Mouse (Mus musculus): ENCODE measurements around the gene Eml6.

Gene Eml6

DNA sequence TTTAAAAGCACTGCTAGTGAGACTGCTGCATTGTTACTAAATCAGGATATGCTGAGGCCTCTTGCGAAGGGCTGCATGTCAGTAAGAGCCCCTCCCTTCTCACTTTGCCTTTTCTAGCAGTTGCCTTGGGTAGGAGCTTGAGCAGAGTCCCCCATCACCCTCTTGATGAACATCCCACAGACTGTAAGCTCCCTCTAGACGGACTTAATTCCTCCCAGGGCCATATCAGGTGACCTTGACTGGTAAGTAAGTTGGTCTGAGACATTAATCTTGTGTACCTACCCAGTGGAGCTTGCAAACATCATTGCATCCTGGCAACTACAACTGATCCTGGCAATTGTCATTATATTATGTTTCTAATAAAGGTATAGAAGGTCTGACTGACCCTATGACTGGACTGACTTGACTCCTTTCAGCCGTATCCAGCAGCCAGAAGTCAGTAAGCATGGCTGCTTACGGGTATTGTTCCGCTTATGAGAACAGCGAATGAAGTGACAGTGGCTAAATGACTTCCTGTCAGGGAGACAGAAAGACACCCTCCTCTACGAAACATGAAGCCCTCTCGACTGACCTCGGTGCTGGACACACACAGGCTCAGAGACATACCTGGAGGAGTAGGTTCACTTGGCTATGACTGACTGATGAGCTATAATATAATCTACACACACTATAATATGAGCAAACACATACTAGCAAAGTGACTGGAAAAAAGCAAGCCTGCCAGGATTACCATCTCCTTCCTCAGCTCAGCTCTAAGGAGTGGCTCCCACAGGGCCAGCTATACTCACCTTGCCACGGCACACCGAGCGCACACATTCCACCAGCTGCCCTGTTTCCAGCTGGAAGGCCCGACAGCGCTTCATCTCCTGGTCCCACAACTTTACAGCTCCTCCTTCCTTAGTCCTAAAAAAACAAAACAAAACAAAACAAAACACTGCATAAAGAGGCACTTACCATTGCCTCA is 273.9 kb downstream of the Eml6 start:
- DNase-seq (ENCODE audit: extremely low read depth, insufficient read length, low spot score) = no peak

DNA sequence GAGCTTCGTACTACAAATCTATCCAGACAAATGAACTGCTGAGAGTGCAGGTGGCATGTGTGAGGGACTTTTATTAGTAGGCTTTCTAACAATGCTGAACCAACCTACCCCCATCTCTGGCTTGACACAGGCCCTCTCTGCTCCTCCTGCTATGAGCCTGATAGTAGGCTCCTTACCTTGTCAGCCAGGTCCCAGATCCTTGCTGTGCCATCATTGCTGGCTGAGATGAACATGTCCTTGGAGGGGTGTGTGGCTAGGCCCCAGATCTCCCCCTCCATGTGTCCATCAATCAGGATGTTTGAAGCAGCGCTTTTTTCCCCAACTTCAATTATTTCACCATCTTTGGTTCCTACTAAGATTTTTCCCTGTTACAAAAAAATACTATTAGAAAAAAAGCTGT is 274.8 kb downstream of the Eml6 start:
- no peak for DNase-seq (ENCODE audit: extremely low read depth, insufficient read length, low spot score)

DNA sequence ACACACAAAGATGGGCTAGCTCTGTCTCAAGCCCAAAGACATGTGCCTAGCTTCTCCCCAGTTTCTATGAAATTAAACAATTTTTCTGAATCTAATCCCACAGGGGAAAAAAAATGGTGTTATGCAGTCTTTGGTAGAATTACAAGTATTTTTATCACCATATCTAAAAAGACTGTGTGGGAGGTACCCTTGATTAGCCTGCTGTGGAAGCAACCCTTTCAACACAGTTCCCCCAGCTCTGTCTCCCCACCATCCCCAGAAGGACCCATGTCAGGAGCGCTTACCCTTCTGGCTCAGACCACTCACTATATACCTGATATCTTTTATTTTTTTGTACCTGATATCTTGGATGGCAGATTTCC is 276.4 kb downstream of the Eml6 start:
- DNase-seq (ENCODE audit: extremely low read depth, insufficient read length, low spot score) = no peak

DNA sequence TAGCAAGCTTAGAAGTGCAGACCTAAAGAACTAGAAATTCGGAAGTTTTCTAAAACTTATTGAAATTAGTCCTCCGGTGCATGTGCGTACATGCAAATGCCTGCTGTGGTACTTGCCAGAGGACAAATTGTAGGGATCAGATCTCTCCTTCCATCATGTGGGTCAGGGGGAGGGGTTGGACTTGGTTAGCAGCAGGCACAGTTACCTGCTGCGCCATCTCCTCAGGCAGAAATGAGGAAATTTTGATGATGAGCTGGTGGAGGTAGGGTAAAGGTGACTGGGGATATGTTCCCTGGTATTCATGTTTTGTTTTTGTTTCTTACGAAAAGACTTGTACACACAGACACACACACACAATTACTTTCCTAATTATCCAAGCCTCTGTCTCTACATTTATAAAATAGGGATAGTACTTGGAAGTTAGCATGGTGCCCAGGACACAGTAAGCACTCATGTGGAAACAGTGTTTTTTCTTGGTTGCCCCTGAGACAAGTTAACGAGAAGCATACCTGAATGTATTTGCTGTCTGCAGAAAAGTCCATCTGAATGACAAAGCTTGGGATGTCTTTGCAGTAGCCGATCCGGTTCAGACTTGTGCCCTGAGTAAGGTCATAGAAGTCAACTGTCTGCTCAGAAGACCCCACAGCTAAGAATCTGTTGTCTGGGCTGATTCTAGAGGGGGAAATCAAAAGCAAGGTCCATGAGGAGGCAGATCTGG is 276.9 kb downstream of the Eml6 start:
- DNase-seq (ENCODE audit: extremely low read depth, insufficient read length, low spot score) = no peak

DNA sequence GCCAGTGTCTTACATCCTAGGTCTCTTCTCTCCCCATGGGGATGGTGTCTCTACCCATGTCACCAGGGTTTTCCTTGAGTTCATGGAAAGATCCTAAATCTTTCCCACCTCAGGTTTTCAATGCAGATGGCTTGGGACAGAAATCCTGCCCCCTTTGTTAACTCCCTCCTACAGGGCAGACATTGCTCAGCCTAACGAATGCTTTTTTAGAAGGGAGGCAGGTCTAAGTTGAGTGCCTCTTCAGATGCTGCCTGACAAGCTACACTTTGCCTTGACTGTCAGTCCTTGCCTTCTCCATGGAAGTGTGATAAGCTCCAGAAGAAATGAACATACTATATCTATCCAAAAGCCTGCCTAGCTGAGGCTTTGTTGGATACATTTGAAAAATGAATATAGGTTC is 278.0 kb downstream of the Eml6 start:
- DNase-seq (ENCODE audit: extremely low read depth, insufficient read length, low spot score) = no peak

DNA sequence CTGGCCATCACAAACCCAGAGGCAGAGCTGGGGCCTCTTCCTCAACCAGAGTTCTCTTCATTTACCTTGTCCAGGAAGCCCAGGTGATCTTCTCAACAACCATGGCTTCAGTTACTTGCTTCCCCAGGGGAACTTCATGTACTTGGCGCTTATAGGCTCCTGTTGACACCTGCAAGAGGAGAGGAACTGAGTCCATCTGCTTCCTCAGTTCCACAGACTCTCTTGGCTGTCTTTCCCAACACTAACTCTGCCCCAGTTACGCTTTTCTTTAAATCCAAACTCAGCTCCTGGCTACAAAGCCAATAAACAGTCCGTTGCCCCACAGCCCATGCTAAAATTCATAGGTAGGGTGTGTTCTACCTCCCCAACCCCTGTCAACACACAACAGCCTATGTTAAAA is 278.5 kb downstream of the Eml6 start:
- no peak for DNase-seq (ENCODE audit: extremely low read depth, insufficient read length, low spot score)

DNA sequence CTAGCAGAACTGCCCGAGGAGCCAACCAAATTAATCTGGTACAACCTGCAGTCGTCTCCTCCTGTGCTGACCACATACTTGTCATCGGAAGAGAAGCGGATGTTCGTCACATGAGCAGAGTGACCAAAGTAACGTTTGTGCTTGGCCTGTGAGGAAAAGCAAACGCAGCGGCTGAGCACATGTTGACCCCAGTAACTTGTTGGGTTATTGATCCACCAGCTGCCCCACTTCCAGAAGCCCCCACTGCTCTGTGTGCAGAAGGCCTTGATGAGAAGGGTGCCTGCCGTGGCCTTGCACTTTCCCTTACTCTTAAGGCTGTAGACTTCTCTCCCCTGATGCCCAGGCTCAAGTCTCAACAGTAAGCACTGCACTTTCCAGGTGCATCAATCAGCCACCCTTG is 279.6 kb downstream of the Eml6 start:
- no peak for DNase-seq (ENCODE audit: extremely low read depth, insufficient read length, low spot score)

DNA sequence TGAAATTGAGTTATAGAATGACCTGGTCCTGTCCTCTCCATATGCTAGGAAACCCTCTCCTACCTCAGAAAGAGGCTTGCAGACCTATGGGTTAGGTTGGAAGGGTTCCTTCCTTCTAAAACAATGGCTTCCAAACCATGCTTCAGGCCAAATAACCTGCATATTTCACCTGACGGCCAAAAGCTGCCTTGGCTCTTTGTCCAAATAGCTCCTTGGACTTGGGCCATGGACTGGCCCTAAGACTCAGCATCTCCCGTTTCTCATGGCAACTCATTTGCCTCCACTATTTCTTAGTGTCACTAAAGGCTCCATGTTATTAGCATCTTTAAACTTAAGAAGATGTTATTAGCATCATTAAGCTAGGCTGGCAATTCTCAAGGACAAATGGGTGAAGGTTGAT is 280.3 kb downstream of the Eml6 start:
- DNase-seq (ENCODE audit: extremely low read depth, insufficient read length, low spot score) = no peak

DNA sequence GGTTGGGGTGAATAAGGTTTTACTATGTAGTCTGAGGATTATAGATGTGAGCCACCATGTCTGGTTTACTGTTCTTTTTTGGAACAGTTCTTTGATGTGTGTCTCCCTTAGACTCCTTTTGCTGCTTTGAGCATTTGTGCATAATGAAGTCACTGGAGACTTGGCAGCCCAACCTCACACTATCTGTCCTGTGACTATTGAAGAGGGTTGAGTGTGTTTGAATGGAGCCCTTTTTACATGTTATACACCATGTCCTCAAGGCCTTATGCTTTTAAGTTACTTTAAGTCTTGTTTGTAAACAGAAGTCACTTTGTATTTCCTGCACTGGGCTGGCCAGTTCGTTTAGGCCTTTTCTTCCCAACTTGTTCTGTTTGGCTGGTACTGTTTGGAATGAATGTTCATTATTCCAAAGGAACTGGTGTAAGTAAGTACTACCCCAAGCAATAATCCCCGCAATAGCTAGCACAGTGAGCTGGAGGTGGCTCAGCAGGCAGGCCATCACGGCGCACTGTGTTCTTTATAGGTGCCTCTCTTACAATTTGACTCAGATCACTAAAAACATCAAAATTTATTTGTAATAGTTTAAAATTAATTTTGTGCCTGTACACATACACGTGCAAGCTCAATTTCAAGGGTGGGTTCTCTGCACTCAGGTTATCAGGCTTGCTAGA is 280.9 kb downstream of the Eml6 start:
- DNase-seq (ENCODE audit: extremely low read depth, insufficient read length, low spot score) = no peak

DNA sequence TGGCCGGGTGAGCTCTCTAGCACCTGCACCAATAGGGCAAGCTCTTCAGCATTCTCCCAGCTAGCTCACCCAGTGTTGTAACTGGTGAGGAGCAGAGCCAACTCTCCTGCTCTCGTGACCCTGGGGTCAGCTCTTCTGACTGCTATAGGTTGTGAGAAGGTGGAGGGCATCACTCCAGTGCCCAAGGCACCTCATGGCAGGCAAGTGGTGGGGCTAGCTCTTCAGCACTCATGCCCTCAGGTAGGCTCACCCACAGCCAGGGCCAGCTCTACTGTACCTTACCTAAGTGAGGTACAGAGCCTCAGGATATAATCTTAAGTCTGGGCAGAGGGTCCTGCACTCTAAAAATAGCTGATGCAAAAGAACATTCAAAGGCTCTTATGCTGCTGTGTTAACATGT is 286.1 kb downstream of the Eml6 start:
- no peak for DNase-seq (ENCODE audit: extremely low read depth, insufficient read length, low spot score)

DNA sequence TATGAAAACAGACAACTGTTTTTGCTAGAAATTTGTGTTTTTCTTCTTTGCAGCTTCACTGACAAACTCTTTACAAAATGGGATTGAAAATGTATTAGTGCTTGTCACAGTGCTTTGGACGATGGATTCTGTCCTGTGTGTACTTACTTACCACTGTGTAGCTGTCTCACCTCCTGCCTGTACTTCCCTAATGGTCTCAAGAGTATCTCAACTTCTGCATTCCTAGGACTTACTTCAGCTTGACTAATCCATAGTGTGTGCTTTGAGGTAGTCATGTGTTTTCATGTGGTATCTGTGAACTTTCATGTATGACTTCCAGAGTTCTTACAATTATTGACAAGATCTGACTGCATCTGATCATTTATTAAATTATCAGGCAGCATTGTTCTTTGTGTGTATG is 297.9 kb downstream of the Eml6 start:
- no peak for DNase-seq (ENCODE audit: extremely low read depth, insufficient read length, low spot score)

DNA sequence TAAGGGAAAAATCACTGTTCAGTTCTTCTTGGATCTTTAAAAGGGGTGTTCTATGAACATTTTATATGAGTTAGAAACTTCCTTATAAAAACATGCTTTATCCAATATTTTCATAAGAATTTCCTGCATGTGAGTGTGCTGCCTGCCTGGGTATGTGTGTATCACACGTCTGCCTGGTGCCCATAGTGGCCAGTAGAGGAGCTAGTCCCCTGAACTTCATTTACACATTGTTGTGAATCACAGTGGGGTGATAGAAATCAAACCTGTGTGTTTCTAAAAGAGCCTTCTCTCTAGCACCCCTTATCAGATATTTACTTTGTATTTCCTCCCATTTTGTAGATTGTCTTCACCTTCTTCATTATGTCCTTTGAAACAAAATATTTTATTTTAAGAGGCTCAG is 300.2 kb downstream of the Eml6 start:
- DNase-seq (ENCODE audit: extremely low read depth, insufficient read length, low spot score) = no peak

DNA sequence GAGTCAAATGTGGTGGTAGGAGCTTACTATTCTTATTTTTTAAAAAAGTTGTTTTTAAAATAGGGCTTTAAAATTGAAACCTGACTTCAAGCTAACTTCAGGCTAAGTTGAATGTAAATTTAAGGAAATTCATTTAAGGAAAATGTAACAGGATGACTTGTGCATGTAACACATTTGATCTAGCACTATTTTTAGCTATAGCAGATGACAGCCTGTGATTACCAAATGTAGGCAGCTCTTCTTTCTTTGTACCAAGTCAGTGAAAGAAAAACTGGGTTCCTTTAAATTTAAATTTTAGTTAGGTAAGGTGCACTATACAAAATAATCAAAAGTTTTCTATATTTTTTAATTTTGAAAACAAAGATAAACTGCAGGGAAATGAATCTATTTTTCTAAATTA is 300.7 kb downstream of the Eml6 start:
- no peak for DNase-seq (ENCODE audit: extremely low read depth, insufficient read length, low spot score)

DNA sequence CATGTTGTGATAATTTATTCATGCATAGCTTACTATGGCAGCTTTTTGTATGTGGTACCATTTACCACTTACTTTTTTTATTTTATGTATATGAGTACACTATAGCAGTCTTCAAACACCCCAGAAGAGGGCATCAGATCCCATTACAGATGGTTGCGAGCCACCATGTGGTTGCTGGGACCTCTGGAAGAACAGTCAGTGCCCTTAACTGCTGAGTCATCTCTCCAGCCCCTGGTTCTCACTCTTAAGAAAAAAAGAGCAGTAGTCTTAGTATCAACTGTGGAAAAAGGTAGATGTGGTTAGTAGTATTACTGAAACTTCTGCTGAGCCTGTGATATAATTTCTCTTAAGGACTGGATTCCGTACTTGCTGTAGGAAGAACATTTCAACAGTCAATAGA is 301.6 kb downstream of the Eml6 start:
- DNase-seq (ENCODE audit: extremely low read depth, insufficient read length, low spot score) = no peak

DNA sequence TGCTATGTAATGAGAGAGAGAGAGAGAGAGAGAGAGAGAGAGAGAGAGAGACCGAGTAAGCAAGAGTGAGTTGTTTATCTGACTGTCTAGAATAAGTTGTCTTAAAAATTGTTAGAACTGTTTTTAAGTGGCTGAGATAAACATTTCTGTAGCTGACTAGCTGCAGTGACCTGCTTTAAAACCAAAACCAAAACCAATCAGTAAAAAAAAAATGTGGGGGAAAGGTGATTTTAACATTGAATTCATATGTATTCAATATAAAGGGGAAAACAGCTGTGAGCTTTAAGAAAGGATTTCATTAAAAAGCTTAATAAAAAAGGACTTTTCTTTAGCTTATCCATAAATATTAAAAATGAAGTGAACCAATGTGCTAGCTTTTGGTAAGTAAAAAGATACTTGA is 306.2 kb downstream of the Eml6 start:
- DNase-seq (ENCODE audit: extremely low read depth, insufficient read length, low spot score) = no peak

DNA sequence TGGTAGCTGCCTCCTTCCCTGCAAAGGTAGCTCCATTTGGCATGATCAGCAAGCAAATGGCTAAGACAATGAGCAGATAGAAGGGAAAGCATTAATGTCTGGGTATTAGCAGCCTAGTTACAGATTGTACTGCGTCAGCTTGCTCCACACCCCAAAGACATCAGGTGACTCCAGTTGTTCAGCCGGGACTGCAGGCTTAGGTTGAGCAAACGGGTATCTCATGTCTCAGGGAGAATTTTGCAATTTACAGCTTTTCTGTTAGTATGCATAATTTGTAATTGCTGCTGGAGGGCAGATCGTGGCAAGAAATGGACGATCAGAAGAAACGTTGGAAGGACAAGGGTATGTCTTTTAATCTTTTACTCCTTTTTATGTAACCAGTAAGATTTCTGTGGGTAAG is 307.3 kb downstream of the Eml6 start:
- DNase-seq (ENCODE audit: extremely low read depth, insufficient read length, low spot score) = no peak

DNA sequence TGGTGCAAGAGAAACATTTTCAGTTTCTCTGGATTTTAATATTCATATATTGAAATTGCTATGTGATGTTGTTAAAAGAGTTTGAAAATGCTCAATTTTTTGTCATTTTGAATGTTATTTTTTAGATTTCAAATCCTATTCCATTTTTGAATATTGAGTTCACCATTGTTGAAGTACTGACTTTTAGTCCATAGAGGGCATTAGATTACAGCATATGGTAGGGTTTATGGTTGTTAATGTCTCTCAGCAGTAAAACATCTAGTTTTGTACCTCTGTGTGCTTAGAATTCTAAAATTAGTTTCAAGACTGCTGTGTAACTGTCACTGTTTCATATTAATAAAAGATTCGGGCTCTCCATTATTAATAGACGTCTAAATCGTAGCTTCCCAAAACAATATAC is 310.3 kb downstream of the Eml6 start:
- DNase-seq (ENCODE audit: extremely low read depth, insufficient read length, low spot score) = no peak

DNA sequence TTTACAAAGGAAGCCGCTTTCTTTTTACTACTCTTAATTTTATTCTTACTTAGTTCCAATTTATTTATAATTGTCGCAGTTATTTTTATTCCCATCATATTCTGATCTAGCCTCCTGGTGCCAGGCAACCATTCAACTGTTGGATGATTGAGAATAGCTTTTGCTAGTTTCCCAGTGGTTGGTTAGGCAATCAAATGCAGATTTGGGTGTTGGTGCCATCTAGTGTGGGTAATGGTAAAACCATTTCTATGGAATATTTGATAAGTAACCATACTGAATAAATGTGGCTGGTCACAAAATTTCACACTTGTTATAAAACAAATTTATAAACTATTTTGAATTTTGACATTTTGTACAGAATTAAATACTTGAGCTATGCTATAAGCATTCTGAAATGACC is 311.0 kb downstream of the Eml6 start:
- no peak for DNase-seq (ENCODE audit: extremely low read depth, insufficient read length, low spot score)

DNA sequence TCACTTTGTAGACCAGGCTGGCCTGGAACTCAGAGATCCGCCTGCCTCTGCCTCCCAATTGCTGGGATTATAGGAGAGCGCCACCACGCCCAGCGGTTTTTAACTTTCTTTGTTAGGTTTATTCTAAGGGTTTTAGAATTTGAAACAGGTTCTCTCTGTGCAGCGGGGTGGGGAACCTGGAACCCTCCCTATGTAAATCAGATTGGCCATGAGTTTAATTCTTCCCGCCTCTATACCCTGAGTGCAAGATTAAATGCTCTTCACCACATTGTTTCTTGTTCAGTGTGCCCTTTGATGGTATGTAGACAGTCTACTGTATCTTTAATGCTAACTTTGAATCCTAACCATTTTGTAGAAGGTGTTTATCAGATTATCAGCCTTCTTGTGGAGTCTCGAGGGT is 311.7 kb downstream of the Eml6 start:
- no peak for DNase-seq (ENCODE audit: extremely low read depth, insufficient read length, low spot score)

DNA sequence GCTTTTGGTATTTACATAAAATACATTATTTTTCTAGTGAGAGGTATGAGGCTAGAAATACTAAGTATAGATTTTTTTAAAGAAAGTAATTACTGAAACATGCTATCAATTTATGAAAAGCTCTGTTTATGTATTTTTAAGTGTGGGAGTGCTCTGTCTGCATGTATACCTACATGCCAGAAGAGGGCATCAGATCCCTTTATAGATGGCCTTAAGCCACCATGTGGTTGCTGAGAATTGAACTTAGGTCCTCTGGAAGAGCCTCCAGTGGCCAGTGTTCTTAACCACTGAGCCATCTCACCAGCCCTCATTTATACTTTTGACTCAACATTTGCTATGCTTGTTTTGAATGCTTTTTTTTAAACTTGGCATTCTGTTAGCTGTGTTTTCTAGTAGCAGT is 316.3 kb downstream of the Eml6 start:
- DNase-seq (ENCODE audit: extremely low read depth, insufficient read length, low spot score) = no peak

DNA sequence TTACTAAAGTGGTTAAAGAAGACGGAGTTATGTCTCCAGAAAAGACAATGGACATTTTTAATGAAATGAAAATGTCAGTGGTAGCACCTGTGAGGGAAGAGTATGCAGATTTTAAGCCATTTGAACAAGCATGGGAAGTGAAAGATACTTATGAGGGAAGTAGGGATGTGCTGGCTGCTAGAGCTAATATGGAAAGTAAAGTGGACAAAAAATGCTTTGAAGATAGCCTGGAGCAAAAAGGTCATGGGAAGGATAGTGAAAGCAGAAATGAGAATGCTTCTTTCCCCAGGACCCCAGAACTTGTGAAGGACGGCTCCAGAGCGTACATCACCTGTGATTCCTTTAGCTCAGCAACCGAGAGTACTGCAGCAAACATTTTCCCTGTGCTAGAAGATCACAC is 319.0 kb downstream of the Eml6 start:
- DNase-seq (ENCODE audit: extremely low read depth, insufficient read length, low spot score) = no peak

DNA sequence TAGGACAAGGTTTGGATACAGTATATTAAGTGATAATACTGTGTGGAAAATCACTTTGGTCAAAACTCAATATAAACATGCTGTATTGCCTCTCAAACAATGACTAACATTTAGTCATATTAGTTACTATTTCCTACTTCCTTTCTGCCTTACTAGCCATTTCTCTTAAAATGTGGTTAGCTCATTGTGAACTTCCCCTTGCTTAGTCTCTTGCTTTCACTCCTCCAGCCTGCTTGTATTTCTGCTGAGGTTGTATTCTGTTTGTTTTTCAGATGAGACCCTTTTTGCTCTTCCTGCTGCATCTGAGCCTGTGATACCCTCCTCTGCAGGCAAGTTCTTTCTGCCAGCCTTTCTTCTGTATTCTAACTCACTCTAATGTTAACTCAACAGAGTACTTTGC is 320.6 kb downstream of the Eml6 start:
- DNase-seq (ENCODE audit: extremely low read depth, insufficient read length, low spot score) = no peak

All from 3134 (cell line).